Mouse (Mus musculus) kidney, embryonic 16.5 days (tissue): ENCODE data around the gene Stk40. TPM values are rescaled to one million over a fixed set of nuclear protein-coding genes. Genes with fewer than 3 reads are reported as not detected.

Experiments used
- ATAC-seq: fragments of 200-750 bp; cut with Nextera tagmentation; 2 replicates; pipeline ENCODE4 v1.8.0; 2017; ENCODE audit warnings: moderate TSS enrichment; ENCODE audit not compliant: low FRiP score, low TSS enrichment
- H3K27ac ChIP-seq: fragments of 300-500 bp; sonication (generic); 2 replicates; pipeline ENCODE4 v1.5.1; 2014; ENCODE audit warnings: low read length
- H3K27me3 ChIP-seq: fragments of 300-500 bp; sonication (generic); 2 replicates; pipeline ENCODE4 v1.6.1; 2014; ENCODE audit warnings: low read length, control low read depth, mixed read lengths; ENCODE audit not compliant: insufficient read depth
- H3K36me3 ChIP-seq: fragments of 300-500 bp; sonication (generic); 2 replicates; pipeline ENCODE4 v1.6.1; 2014; ENCODE audit warnings: low read length, control low read depth, mixed read lengths; ENCODE audit not compliant: insufficient read depth
- H3K4me1 ChIP-seq: fragments of 300-500 bp; sonication (generic); 2 replicates; pipeline ENCODE4 v1.6.1; 2014; ENCODE audit warnings: low read length, control low read depth, mixed read lengths; ENCODE audit not compliant: insufficient read depth
- H3K4me2 ChIP-seq: fragments of 300-500 bp; sonication (generic); replicated peaks from 2 replicates; pipeline ENCODE4 v1.6.1; 2014; ENCODE audit warnings: low read depth, low read length
- H3K4me3 ChIP-seq: fragments of 300-500 bp; sonication (generic); 2 replicates; pipeline ENCODE4 v1.5.1; 2014; ENCODE audit warnings: mild to moderate bottlenecking, low read length
- H3K9ac ChIP-seq: fragments of 300-500 bp; sonication (generic); replicated peaks from 2 replicates; pipeline ENCODE4 v1.6.1; 2014; ENCODE audit warnings: low read length
- H3K9me3 ChIP-seq: fragments of 300-500 bp; sonication (generic); 2 replicates; pipeline ENCODE4 v1.6.1; 2016; ENCODE audit warnings: low read length, control low read depth
- WGBS: fragments of 180-500 bp; shearing (Covaris S2); extraction: QIAGEN DNeasy Blood & Tissue Kit; methylation state at CpG from one replicate; pipeline ENCODE4 v1.1.7; 2014; 5-methylcytosine and 5-hydroxymethylcytosine counted together
- polyA plus RNA-seq: library from polyadenylated mRNA; unstranded; fragments of >200 nt; fragmentation: Nextera tagmentation; extraction: Ambion mirVana; gene quantifications from 2 replicates; pipeline ENCODE4 v1.2.1, GENCODE M21; 2015

Stk40 gene
- polyA plus RNA-seq, 1 experiment from 2014 or later = 43.9 TPM

DNA sequence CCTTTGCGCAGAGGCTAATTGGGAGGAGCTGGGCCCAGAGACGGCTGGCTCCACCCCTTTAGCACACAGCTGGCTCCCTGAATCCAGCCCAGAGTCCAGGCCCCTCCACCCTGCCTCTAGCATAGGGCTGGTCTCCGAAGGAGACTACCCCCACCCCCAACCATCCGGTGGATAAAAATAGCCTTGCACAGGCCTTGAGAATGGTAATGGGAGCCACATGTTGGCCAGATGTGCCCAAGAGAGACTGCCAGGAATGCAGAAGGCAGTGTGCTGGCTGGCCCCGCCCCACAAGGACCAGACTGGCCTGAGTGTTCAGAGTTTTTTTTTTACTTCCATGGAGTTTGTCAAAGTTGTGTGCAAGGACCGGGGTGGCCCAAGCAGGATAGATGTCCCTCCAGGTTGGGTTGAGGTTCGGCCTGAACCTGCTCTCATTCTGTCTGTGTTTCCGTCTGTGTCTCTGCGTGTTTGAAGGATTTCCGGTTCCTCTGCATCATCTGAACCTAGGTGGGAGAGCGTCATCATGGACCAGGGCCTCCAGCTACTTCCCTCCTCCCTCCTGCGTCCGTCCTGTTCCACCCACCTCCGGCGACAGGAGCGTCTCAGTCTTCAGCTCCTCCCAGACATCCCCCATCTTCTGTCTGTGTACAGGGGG lies 46.7 kb downstream of the Stk40 start:
- H3K36me3 ChIP-seq = peaks cover 10% of the 10 kb centered on the region; the same call in 1 of the 2 replicates
- peak overlapping the region; percentile 76 for H3K4me2 ChIP-seq
- ATAC-seq = peak; percentile 69
- H3K27me3 ChIP-seq = no peaks in the 10 kb centered on the region
- peaks cover 54% of the 10 kb centered on the region for H3K4me1 ChIP-seq
- H3K9ac ChIP-seq = peak overlapping the region; percentile 89
- H3K9me3 ChIP-seq = no peaks in the 10 kb centered on the region
- peak overlapping the region; percentile 75 for H3K4me3 ChIP-seq
- WGBS = 14% methylated on average over 16 of the region's 16 CpGs
- H3K27ac ChIP-seq = peak overlapping the region; percentile 95

DNA sequence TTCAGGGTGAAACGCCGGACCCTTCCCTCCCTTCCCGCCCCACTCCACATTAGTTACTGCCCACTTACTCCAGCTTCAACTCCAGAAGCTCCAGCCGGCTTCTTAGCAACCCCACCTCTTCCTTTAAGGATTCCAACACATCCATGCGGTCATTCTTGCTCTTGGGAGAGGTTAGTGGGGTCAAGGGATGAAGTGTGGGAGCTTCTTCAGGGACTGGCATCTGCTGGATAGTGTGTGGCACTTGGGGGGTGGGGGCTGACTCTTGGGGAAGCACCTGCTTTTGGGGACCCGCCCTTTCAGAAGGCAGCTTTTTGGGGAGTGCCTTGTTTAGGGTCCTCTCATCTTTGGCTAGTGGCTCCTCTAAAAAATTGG lies 47.2 kb downstream of the Stk40 start:
- Histone ChIP-seq H3K9me3 (no peaks in the 10 kb centered on the region), H3K27me3 (no peaks in the 10 kb centered on the region), H3K27ac (peak overlapping the region; percentile 95), H3K9ac (peak overlapping the region; percentile 89), H3K4me1 (peaks cover 55% of the 10 kb centered on the region), H3K4me2 (peak overlapping the region; percentile 76), H3K36me3 (peaks cover 10% of the 10 kb centered on the region; the same call in 1 of the 2 replicates), H3K4me3 (peak overlapping the region; percentile 75)
- 40% methylated on average over 6 of the region's 6 CpGs for WGBS
- ATAC-seq = no peak

GRCm38 (mm10) chr4:126151701-126152440 lies 48.1 kb downstream of the Stk40 start:
- Histone ChIP-seq H3K27ac (0 out of 2 replicates have a peak overlapping the region, but pooled peaks have one; percentile 95), H3K36me3 (peaks cover 10% of the 10 kb centered on the region), H3K4me3 (no peak overlapping the region), H3K4me2 (no peak overlapping the region), H3K9ac (no peak overlapping the region), H3K9me3 (no peaks in the 10 kb centered on the region), H3K4me1 (peaks cover 54% of the 10 kb centered on the region), H3K27me3 (no peaks in the 10 kb centered on the region)
- no peak for ATAC-seq
- 78% methylated on average over 16 of the region's 16 CpGs for WGBS

- H3K4me2 ChIP-seq = no peak overlapping the region
- 57% methylated on average over 14 of the region's 14 CpGs for WGBS
- no peak overlapping the region for H3K9ac ChIP-seq
- ATAC-seq = no peak
- H3K27ac ChIP-seq = no peak overlapping the region
- no peaks in the 10 kb centered on the region for H3K9me3 ChIP-seq
- no peaks in the 10 kb centered on the region for H3K27me3 ChIP-seq
- peaks cover 10% of the 10 kb centered on the region for H3K36me3 ChIP-seq
- H3K4me1 ChIP-seq = peaks cover 46% of the 10 kb centered on the region
- no peak overlapping the region for H3K4me3 ChIP-seq
Observed at GRCm38 (mm10) chr4:126152864-126153263, 49.1 kb downstream of the Stk40 start.

DNA sequence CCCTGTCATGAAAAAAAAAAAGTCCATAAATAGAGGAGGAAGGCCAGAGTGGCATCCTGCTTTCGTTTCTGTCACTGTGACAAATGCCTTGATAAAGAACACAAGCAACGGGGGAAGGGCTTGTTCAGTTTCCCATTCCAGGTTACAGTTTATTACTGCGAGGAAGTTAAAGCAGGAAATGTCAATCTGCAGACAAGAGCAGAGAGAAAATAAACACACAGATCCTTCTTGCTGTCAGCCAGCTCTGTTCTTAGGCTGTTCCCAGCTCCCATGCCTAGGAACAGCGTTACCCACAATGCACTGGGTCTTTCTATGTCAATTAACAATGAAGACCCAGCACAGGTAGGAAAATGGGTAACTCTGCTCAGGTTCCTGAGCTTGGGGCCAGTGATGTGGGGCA lies 51.4 kb downstream of the Stk40 start:
- WGBS = 25% methylated on average over 4 of the region's 4 CpGs
- H3K36me3 ChIP-seq = peaks cover 10% of the 10 kb centered on the region
- H3K4me1 ChIP-seq = peaks cover 35% of the 10 kb centered on the region

DNA sequence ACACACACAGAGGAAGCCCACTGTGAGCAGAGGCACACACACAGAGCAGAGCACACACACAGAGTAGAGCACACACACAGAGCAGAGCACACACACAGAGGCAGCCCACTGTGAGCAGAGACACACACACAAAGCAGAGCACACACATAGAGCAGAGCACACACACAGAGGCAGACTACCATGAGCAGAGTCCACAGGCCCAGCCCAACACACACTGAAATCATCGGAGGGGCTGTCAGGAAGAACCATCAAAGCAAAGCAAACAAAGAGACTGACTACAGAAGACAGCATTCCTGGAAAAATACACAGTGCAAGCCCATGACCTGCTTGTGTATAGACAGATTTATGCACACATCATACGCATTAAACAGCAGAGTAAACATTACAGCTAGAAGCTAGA lies 52.1 kb downstream of the Stk40 start:
- no peaks in the 10 kb centered on the region for H3K27me3 ChIP-seq
- no peaks in the 10 kb centered on the region for H3K9me3 ChIP-seq
- WGBS = 19% methylated on average over 2 of the region's 2 CpGs
- H3K9ac ChIP-seq = no peak overlapping the region; the same call in 1 of the 2 replicates
- H3K4me3 ChIP-seq = no peak overlapping the region
- ATAC-seq = peak; percentile 77
- H3K4me2 ChIP-seq = no peak overlapping the region
- H3K36me3 ChIP-seq = peaks cover 10% of the 10 kb centered on the region
- peak overlapping the region; percentile 93 for H3K27ac ChIP-seq
- H3K4me1 ChIP-seq = peaks cover 28% of the 10 kb centered on the region

More for the DNA sequence above, 51.4 kb downstream of the Stk40 start:
- Histone ChIP-seq H3K4me3 (no peak overlapping the region), H3K4me2 (no peak overlapping the region), H3K9ac (no peak overlapping the region), H3K27me3 (no peaks in the 10 kb centered on the region), H3K27ac (peak overlapping the region; percentile 93), H3K9me3 (no peaks in the 10 kb centered on the region)
- no peak for ATAC-seq

DNA sequence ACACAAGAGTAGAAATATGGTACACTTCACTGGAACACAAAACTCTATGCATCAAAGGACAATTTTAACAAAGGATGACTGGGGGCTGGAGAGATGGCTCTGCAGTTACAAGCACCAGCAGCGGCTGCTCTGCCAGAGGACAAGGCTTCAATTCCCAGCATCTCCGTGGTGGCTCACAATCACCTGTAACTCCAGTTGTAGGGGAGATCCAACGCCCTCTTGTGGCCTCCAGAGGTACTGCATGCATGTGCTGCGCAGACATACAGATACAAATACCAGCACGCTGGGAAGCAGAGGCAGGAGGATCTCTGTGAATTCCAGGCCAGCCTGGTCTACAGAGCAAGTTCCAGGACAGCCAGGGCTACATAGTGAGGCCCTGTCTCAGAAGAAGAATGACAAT lies 52.9 kb downstream of the Stk40 start:
- no peak for ATAC-seq
- Histone ChIP-seq H3K4me3 (no peak overlapping the region), H3K27me3 (no peaks in the 10 kb centered on the region), H3K4me2 (no peak overlapping the region), H3K9me3 (no peaks in the 10 kb centered on the region), H3K9ac (no peak overlapping the region), H3K36me3 (peaks cover 10% of the 10 kb centered on the region), H3K27ac (peak overlapping the region; percentile 93), H3K4me1 (peaks cover 22% of the 10 kb centered on the region)
- WGBS = 61% methylated on average over 5 of the region's 5 CpGs

DNA sequence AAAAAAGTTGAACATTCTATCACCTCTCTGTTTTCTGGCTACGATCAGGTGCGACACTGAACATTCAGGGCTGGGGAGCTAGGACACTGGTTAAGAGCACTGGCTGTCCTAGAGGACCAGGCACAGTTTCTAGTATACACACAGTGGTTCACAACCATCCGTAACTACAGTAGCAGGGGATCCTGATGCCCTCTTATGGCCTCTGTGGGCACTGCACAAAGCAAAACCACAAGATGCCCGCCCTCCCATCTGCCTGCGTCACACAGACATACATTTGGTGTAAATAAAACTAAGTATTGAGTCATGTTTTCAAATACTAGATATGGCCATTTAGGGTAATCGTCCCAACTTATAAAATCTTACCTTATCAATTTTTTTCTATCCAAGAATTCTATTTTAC lies 53.8 kb downstream of the Stk40 start:
- Histone ChIP-seq H3K4me1 (peaks cover 29% of the 10 kb centered on the region), H3K27me3 (no peaks in the 10 kb centered on the region), H3K9me3 (no peaks in the 10 kb centered on the region), H3K4me2 (no peak overlapping the region), H3K9ac (no peak overlapping the region), H3K4me3 (no peak overlapping the region), H3K36me3 (peaks cover 3% of the 10 kb centered on the region; the same call in 1 of the 2 replicates), H3K27ac (no peak overlapping the region)
- ATAC-seq = no peak
- WGBS = 94% methylated on average over 6 of the region's 6 CpGs

DNA sequence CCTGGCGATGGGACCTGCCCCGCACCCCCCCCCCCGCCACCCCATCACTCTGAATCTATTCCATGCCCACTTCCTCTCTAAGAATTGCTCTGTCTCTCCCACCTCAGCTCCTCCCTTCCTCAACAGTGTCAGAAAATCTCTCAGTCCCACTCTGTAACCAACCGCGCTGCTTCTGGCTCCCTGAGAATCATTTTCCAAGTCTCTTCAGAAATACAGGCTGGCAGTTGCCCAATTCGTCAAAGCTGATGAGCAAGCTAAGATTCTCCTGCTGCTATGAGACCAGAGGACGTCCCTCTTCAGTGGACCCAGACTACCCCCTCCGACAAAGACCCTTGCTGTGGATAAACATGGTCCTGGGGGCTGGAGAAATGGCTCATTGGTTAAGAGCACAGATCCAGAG lies 55.7 kb downstream of the Stk40 start:
- WGBS = 80% methylated on average over 8 of the region's 8 CpGs
- H3K27ac ChIP-seq = no peak overlapping the region
- peaks cover 41% of the 10 kb centered on the region for H3K4me1 ChIP-seq
- H3K9me3 ChIP-seq = no peaks in the 10 kb centered on the region
- H3K4me3 ChIP-seq = no peak overlapping the region
- ATAC-seq = no peak
- no peaks in the 10 kb centered on the region; the same call in 1 of the 2 replicates for H3K36me3 ChIP-seq
- H3K27me3 ChIP-seq = no peaks in the 10 kb centered on the region
- H3K4me2 ChIP-seq = no peak overlapping the region
- H3K9ac ChIP-seq = no peak overlapping the region

GRCm38 (mm10) chr4:126160981-126161380 lies 57.2 kb downstream of the Stk40 start:
- Histone ChIP-seq H3K27ac (no peak overlapping the region), H3K4me3 (no peak overlapping the region), H3K36me3 (peaks cover 8% of the 10 kb centered on the region), H3K4me2 (no peak overlapping the region), H3K4me1 (peaks cover 31% of the 10 kb centered on the region), H3K27me3 (no peaks in the 10 kb centered on the region), H3K9me3 (no peaks in the 10 kb centered on the region), H3K9ac (no peak overlapping the region)
- ATAC-seq = no peak
- WGBS = 86% methylated on average over 8 of the region's 8 CpGs
